In the genomic region with DNA sequence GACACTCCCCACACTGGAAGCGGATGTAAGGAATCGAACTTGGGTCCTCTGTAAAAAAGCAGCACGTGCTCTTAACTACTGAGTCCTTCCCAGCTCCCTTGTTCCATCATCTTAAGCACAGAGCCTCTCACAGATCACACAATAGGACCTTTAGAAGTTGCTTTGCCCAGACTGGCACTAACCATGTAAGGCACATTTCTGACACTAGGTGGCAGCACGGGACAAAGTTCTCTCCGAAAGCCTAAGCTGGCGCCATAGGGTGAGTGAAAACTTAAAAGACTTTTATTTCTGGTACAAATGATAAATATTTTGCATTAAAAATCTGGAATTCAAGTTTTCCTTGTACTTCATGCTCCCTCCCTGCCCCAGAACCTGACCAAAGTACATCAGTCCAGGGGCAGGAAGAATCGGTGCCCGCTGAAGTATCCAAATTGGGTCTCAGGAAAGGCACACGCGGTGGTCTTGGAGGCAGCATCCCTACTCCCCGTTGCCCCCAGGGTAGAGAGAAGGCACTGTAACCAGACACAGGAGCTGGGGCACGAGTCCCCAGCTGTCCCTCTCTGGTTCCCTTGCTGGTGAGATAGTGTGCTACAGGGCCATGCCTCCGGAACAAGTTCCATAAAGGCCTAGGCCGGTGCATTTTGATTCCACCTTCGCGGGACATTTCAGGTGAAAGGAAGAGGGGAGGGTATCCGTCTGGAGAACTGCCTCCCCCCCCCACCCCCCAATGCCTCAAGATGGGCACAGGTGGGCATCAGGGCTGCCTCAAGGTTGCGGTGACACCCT, we compare ENCODE assay signal across 8 mouse cellular contexts. TPM values are rescaled to one million over a fixed set of nuclear protein-coding genes. Genes with fewer than 3 reads are reported as not detected.
A peak's percentile ranks its signal among the peaks of the same experiment; 100 is the strongest.
DNase-seq lines count a peak whose midpoint lies in the region; ATAC-seq and TF ChIP-seq lines count a peak whose summit lies in the region.

No protein-coding gene starts in this region.

- ATAC-seq in heart, embryonic 12.5 days (ENCODE audit: insufficient number of reproducible peaks, low FRiP score) = no peak
- ATAC-seq in intestine, postnatal 0 days = 0 out of 2 replicates have a peak, but pooled peaks have one; percentile 6
- peak; percentile 53 for ATAC-seq in limb, embryonic 11.5 days (ENCODE audit: insufficient number of reproducible peaks, low FRiP score, low TSS enrichment, low read depth)
- ATAC-seq in midbrain, embryonic 16.5 days = peak; percentile 76; the same call in 1 of the 2 replicates

- peak; percentile 92 for TF ChIP-seq CTCF in cortical plate, adult 2 months (IDR thresholded peaks at IDR 0.05; ENCODE audit: extremely low read depth, insufficient read depth, low read length)
- peak; percentile 95 for TF ChIP-seq CTCF in gastrocnemius, adult 2 months (IDR thresholded peaks at IDR 0.05)
- TF ChIP-seq CTCF in intestine, postnatal 0 days (IDR thresholded peaks at IDR 0.05; ENCODE audit: low read depth) = peak; percentile 92

- no peak overlapping the region for H3K4me2 ChIP-seq in heart, embryonic 12.5 days
- H3K4me2 ChIP-seq in intestine, postnatal 0 days (replicated peaks; ENCODE audit: low read depth) = no peak overlapping the region
- H3K4me2 ChIP-seq in limb, embryonic 11.5 days (ENCODE audit: low read depth, severe bottlenecking) = no peak overlapping the region
- no peak overlapping the region for H3K4me2 ChIP-seq in midbrain, embryonic 16.5 days (ENCODE audit: low read length)

- intact Hi-C loops in gastrocnemius, adult 2 months (cut with DNase I) = loop anchor here (1.0 to 5.0 kb wide), 2 partner anchors 45 to 62 kb away; no protein-coding TSS in a partner anchor

- peak; percentile 93 for DNase-seq in heart, adult 11 months
- DNase-seq in gastrocnemius, adult 2 months = peak; percentile 85
- DNase-seq in limb, embryonic 11.5 days (ENCODE audit: low spot score) = peak; percentile 96
- peak; percentile 72 for DNase-seq in splenic B cell, adult 2 months (ENCODE audit: low read depth, low spot score)

- peaks cover 30% of the 10 kb centered on the region for H3K4me1 ChIP-seq in heart, embryonic 12.5 days (replicated peaks)
- H3K4me1 ChIP-seq in cortical plate, adult 2 months (ENCODE audit: control insufficient read depth, insufficient read depth, low read length) = no peaks in the 10 kb centered on the region
- peaks cover 16% of the 10 kb centered on the region for H3K4me1 ChIP-seq in intestine, postnatal 0 days (replicated peaks; ENCODE audit: control insufficient read depth, insufficient read depth, low read length)
- H3K4me1 ChIP-seq in limb, embryonic 11.5 days (ENCODE audit: control insufficient read depth, insufficient read depth, low read length) = peaks cover 16% of the 10 kb centered on the region
- H3K4me1 ChIP-seq in midbrain, embryonic 16.5 days (ENCODE audit: control insufficient read depth, insufficient read depth, low read length) = no peaks in the 10 kb centered on the region

- no peak for TF ChIP-seq POLR2A in cortical plate, adult 2 months (IDR thresholded peaks at IDR 0.05; ENCODE audit: extremely low read depth, insufficient read depth, low read length)

- H3K4me3 ChIP-seq in heart, embryonic 12.5 days = no peak overlapping the region
- no peak overlapping the region for H3K4me3 ChIP-seq in cortical plate, adult 2 months (ENCODE audit: insufficient read depth, low read length)
- no peak overlapping the region for H3K4me3 ChIP-seq in gastrocnemius, adult 2 months
- no peak overlapping the region for H3K4me3 ChIP-seq in intestine, postnatal 0 days (ENCODE audit: low read depth, low read length)
- H3K4me3 ChIP-seq in limb, embryonic 11.5 days (ENCODE audit: low read depth, low read length) = no peak overlapping the region
- no peak overlapping the region for H3K4me3 ChIP-seq in midbrain, embryonic 16.5 days (ENCODE audit: low read depth, low read length)

- peaks cover 24% of the 10 kb centered on the region for H3K36me3 ChIP-seq in heart, embryonic 12.5 days
- peaks cover 37% of the 10 kb centered on the region for H3K36me3 ChIP-seq in intestine, postnatal 0 days (ENCODE audit: control insufficient read depth, insufficient read depth)
- peaks cover 8% of the 10 kb centered on the region for H3K36me3 ChIP-seq in limb, embryonic 11.5 days (ENCODE audit: control insufficient read depth, insufficient read depth, low read length)
- H3K36me3 ChIP-seq in midbrain, embryonic 16.5 days (ENCODE audit: control insufficient read depth, insufficient read depth, low read length) = no peaks in the 10 kb centered on the region
- no peaks in the 10 kb centered on the region for H3K36me3 ChIP-seq in splenic B cell, adult 2 months (ENCODE audit: control insufficient read depth, insufficient read depth, low read length, poor library complexity, severe bottlenecking)

- no peak overlapping the region for H3K27ac ChIP-seq in heart, embryonic 12.5 days (ENCODE audit: poor library complexity, severe bottlenecking)
- H3K27ac ChIP-seq in cortical plate, adult 2 months (ENCODE audit: insufficient read depth, low read length) = no peak overlapping the region
- peak overlapping the region; percentile 38; the same call in 1 of the 2 replicates for H3K27ac ChIP-seq in gastrocnemius, adult 2 months
- H3K27ac ChIP-seq in intestine, postnatal 0 days (ENCODE audit: low read depth, low read length) = peak overlapping the region; percentile 35; the same call in 1 of the 2 replicates
- H3K27ac ChIP-seq in limb, embryonic 11.5 days (replicated peaks; ENCODE audit: low read depth, low read length) = no peak overlapping the region; the same call in 1 of the 2 replicates
- no peak overlapping the region for H3K27ac ChIP-seq in midbrain, embryonic 16.5 days (ENCODE audit: low read length)

- no peaks in the 10 kb centered on the region for H3K9me3 ChIP-seq in heart, embryonic 12.5 days (replicated peaks)
- H3K9me3 ChIP-seq in intestine, postnatal 0 days (ENCODE audit: control insufficient read depth) = no peaks in the 10 kb centered on the region
- no peaks in the 10 kb centered on the region for H3K9me3 ChIP-seq in limb, embryonic 11.5 days (ENCODE audit: control insufficient read depth, low read length)
- no peaks in the 10 kb centered on the region for H3K9me3 ChIP-seq in midbrain, embryonic 16.5 days (replicated peaks; ENCODE audit: control insufficient read depth, low read length, poor library complexity, severe bottlenecking)

- H3K9ac ChIP-seq in heart, embryonic 12.5 days = no peak overlapping the region
- H3K9ac ChIP-seq in intestine, postnatal 0 days (ENCODE audit: low read depth, low read length) = no peak overlapping the region
- no peak overlapping the region for H3K9ac ChIP-seq in limb, embryonic 11.5 days (ENCODE audit: low read length)
- H3K9ac ChIP-seq in midbrain, embryonic 16.5 days (ENCODE audit: low read depth, low read length) = no peak overlapping the region

- 41% methylated on average over 18 of the region's 18 CpGs for WGBS in heart, embryonic 12.5 days
- WGBS in intestine, postnatal 0 days = 47% methylated on average over 18 of the region's 18 CpGs
- WGBS in limb, embryonic 11.5 days = 41% methylated on average over 18 of the region's 18 CpGs
- WGBS in midbrain, embryonic 16.5 days = 31% methylated on average over 17 of the region's 18 CpGs

- no peaks in the 10 kb centered on the region for H3K27me3 ChIP-seq in heart, embryonic 12.5 days (replicated peaks)
- no peaks in the 10 kb centered on the region for H3K27me3 ChIP-seq in intestine, postnatal 0 days (replicated peaks; ENCODE audit: control insufficient read depth, insufficient read depth, low read length)
- H3K27me3 ChIP-seq in limb, embryonic 11.5 days (ENCODE audit: control insufficient read depth, insufficient read depth, low read length) = no peaks in the 10 kb centered on the region
- H3K27me3 ChIP-seq in midbrain, embryonic 16.5 days (ENCODE audit: control insufficient read depth, insufficient read depth, low read depth, low read length) = no peaks in the 10 kb centered on the region
- H3K27me3 ChIP-seq in splenic B cell, adult 2 months (ENCODE audit: control insufficient read depth, insufficient read depth, low read length, poor library complexity, severe bottlenecking) = no peaks in the 10 kb centered on the region

RNA-seq across cellular contexts. Expression of gene Pou2f3, which starts 11.7 kb away (rescaled TPM):
- not detected in 2 replicates for polyA plus RNA-seq in heart, embryonic 12.5 days (2016; fragmentation: Nextera tagmentation; extraction: Ambion mirVana)
- 0.13 and 0.25 TPM in 2 replicates for polyA plus RNA-seq in cortical plate, adult 2 months (2012; rRNA removed)
- under 1 TPM; 0.11 to 0.15 TPM for total RNA-seq in gastrocnemius, adult 2 months (2021)
- 0.18 TPM in 2 replicates for polyA plus RNA-seq in intestine, postnatal 0 days (2015; fragmentation: Nextera tagmentation; extraction: Ambion mirVana)
- polyA plus RNA-seq in limb, embryonic 11.5 days (2014; fragmentation: Nextera tagmentation; extraction: Ambion mirVana) = not detected in 2 replicates
- 0.07 TPM in 1 of 2 replicates, not detected in the other for polyA plus RNA-seq in midbrain, embryonic 16.5 days (2015; fragmentation: Nextera tagmentation; extraction: Ambion mirVana)

RNA-seq across cellular contexts. Expression of gene Oaf, which starts 17.9 kb away (rescaled TPM):
- 37.1 and 37.6 TPM in 2 replicates for polyA plus RNA-seq in heart, embryonic 12.5 days (2016; fragmentation: Nextera tagmentation; extraction: Ambion mirVana)
- polyA plus RNA-seq in cortical plate, adult 2 months (2012; rRNA removed) = 23.8 and 24.6 TPM in 2 replicates
- 1 to 10 TPM; 2.9 to 8.9 TPM for total RNA-seq in gastrocnemius, adult 2 months (2021)
- polyA plus RNA-seq in intestine, postnatal 0 days (2015; fragmentation: Nextera tagmentation; extraction: Ambion mirVana) = 39.7 and 45.5 TPM in 2 replicates
- 96.4 and 108 TPM in 2 replicates for polyA plus RNA-seq in limb, embryonic 11.5 days (2014; fragmentation: Nextera tagmentation; extraction: Ambion mirVana)
- 3.2 and 5.8 TPM in 2 replicates for polyA plus RNA-seq in midbrain, embryonic 16.5 days (2015; fragmentation: Nextera tagmentation; extraction: Ambion mirVana)

Comparison
In these comparisons a context has a peak if more than half of its experiments do, and no peak if none do; other contexts are left out.
1. H3K27ac ChIP-seq: peak in gastrocnemius, adult 2 months (single experiment) and intestine, postnatal 0 days (single experiment); none in heart, embryonic 12.5 days (single experiment), cortical plate, adult 2 months (single experiment), limb, embryonic 11.5 days (single experiment) and midbrain, embryonic 16.5 days (single experiment).
2. Peak in every context shown above with its lines, with median percentiles within 50 percentile points of each other: DNase-seq and CTCF ChIP-seq.